Mouse (Mus musculus): ENCODE data around the gene Glrx. TPM values are rescaled to one million over a fixed set of nuclear protein-coding genes. Genes with fewer than 3 reads are reported as not detected.
A peak's percentile ranks its signal among the peaks of the same experiment; 100 is the strongest.
"Not testable (repeated sequence)": the region's sequence is repeated elsewhere in the genome, so short reads cannot be mapped to it uniquely, and the experiment has no call there.

Glrx gene
- 10 to 100 TPM; 27.5 to 32.2 TPM for total RNA-seq (2021)
- long read RNA-seq, experiment 1, transcript Glrx-201 (3 exons, 1,345 nt) = major isoform, 75 of 85 reads
- long read RNA-seq, experiment 1, partial matches to known transcripts = 0 of 85 reads
- long read RNA-seq, experiment 1, other reads (novel, unspliced or antisense) = 10 of 85 reads
- long read RNA-seq, experiment 2, transcript Glrx-201 (3 exons, 1,345 nt) = major isoform, 33 of 35 reads
- long read RNA-seq, experiment 2, partial matches to known transcripts = 0 of 35 reads
- long read RNA-seq, experiment 2, other reads (novel, unspliced or antisense) = 2 of 35 reads

- peak; percentile 87 for DNase-seq
Measured at GRCm38 (mm10) chr13:75839719-75840481, at the start of gene Glrx. TSS of gene Glrx (plus strand) at chr13:75839868.

DNA sequence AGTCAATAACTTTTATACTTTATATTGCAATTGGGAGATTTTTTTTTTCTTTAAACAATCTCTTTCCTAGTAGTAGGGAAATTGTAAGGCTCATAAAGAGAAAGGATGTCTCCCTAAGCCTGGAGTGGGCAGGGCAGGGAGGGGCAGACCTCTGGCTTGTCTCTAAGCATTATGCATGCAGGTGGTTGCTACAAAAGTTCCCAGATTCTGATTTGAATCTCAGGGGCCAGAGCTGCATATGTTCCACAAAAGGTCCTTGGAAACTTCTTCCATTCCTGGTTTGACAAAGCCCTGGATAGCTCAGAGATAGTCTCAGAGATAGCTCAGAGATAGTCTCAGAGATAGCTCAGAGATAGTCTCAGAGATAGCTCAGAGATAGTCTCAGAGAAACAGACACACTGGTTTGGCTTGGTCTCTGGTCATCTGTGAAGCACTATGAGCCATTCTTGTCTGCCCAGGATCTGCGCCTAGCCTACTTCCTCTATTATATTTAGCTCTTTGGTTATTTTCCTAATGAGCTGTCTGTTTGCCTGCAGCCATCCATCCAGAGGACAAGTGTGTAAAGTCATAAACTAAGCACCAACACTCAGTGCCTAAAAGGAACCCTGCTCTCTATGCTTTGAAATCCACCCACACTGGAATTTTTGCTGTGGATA lies 49.0 kb upstream of the Glrx start:
- DNase-seq = no peak

DNA sequence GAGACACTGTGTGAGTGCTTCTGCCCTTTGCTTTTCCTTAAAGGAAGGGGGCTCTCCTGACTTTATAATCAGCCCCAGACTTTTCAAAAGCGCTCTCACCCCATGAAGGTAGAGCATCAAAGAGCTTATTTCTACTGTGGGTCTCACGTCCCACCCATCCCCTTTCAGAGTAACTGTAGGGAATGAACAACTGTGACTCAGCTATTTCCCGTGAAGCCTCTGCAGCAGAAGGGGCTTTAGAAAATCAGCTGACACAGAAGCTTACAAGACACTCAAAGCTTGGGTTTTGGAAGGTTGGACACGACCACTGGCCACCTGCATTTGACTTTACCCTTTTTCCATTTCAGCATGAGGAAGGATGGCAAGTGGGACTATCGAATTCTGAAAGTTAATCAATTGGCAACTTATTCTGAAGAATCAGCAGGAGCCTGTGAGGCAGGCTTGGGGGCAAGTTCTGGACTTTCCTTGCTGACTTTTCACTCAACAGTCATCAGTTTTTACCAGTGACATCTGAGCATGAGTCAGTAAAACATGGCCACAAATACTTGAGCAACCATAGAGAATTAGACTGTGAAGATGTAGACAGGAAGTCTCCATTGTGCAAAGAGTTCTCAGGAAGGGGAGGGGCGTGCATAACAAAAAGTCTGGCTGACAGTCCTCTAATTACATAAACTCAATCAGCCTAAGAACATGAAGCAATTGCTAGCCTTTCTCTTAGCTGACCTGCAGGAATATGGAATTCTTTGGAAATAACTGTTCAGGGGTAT lies 45.6 kb upstream of the Glrx start:
- DNase-seq = no peak

- peak; percentile 95 for DNase-seq
Measured at GRCm38 (mm10) chr13:75797369-75798141, 42.1 kb upstream of the Glrx start.

GRCm38 (mm10) chr13:75798413-75799302 lies 41.0 kb upstream of the Glrx start:
- peak; percentile 52 for DNase-seq

DNA sequence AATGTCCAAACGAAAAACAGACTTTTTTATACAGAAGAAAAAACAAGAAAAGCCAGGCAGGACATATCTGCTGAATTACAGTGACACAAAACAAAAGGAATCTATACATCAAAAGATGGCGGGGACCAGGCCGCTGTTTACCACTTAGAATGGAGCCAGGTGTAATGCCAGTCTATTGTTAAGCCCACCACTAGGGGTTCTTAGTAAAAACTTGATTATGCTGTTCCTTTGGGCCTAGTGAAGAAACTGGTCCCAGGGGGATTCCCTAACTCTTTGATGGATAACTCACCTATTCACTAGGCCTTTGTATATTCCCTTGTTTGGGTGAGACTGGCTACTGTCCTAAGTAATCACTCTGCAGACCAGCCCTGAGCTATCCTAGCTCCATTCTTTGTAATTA lies 40.2 kb upstream of the Glrx start:
- no peak for DNase-seq

DNA sequence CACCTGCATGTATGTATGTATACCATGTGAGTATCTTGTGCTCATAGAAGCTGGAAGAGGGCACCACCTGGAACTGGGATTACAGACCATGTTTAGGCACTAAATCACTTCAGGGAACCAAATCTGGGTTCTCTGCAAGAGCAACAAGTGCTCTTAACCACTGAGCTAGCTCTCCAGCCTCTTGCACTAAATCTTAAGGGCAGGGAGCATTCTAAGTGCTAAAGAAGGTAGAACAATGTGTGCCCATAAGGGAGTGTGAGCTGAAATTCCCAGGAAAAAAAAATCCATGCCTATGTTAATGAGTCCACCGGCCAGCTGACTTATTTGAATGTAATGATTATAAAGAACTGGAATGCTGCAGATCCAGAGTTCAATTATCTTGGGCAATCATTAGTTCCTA lies 31.7 kb upstream of the Glrx start:
- no peak for DNase-seq

DNA sequence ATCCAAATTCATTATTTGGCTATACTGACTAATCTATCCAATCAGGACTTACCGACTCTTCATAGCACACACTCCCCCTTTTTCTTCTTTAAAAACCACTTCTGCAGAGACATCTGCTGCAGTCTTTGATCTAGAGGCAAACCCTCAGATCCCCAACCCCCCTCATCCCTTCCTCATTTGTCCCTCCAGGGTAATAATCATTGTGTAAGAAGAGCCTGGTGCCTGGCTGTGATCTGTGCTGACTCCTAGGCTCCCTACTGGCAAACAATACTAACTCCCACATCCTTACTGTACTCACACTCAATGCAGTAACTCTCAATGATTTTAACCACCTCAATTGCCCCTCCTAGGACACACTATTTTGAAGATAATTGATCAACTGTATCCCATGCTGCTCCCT lies 29.7 kb upstream of the Glrx start:
- DNase-seq = no peak

GRCm38 (mm10) chr13:75817183-75817582 lies 22.5 kb upstream of the Glrx start:
- DNase-seq = no peak

DNA sequence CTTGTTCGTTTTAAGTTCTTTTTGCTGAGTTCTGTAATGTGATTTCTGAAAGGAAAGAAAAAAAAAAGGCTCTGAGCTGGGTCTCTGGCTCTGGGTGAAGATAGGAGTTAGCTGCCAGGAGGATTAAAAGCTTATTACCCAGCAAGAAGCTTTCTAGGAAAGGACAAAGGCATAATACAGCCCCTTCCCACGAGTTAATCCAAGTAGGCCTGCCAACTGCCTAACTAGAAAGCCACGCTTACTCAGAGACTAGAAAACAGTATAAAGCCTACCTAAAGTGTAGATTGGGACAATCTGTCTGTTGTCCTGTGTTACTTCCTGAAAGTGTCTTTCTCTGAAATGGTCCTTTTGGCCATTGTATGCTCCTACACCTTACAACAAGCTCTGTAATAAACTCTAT lies 21.2 kb upstream of the Glrx start:
- DNase-seq = no peak

- no peak for DNase-seq
Measured at GRCm38 (mm10) chr13:75818945-75819706, 20.5 kb upstream of the Glrx start.

GRCm38 (mm10) chr13:75819898-75820297 lies 19.8 kb upstream of the Glrx start:
- DNase-seq = no peak

DNA sequence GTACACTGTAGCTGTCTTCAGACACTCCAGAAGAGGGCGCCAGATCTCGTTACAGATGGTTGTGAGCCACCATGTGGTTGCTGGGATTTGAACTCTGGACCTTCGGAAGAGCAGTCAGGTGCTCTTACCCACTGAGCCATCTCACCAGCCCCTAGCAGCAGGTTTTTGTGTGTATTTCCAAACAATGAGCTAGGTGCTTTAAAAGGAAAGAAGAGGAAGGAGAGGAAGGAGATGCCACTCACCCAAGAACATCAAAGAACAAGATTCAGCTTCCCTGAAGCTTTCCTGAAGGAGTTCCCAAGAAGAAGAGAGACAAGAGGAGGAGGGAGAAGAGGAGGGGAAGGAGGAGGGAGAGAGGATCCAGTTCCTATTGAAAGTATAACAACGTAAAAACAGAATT lies 17.3 kb upstream of the Glrx start:
- not testable (repeated sequence) for DNase-seq

DNA sequence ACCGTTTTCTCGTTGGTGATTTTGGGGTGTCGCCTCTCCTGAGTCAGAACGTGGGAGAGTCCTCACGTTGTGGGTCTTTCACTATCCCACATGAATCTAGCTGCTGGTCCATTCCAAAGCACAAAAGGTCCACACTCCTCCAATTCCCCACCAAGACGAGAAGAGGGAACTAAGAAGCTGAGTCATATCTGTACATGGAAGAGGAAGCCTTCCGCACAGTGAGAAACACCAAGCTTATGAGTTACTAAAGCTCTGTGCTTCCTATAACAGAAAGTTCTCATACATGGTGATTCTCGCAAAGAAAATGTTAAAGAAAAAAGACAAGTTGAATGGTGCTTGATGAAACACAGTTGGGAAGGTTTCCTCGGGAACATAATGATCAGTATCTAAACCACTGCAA lies 16.5 kb upstream of the Glrx start:
- no peak for DNase-seq

DNA sequence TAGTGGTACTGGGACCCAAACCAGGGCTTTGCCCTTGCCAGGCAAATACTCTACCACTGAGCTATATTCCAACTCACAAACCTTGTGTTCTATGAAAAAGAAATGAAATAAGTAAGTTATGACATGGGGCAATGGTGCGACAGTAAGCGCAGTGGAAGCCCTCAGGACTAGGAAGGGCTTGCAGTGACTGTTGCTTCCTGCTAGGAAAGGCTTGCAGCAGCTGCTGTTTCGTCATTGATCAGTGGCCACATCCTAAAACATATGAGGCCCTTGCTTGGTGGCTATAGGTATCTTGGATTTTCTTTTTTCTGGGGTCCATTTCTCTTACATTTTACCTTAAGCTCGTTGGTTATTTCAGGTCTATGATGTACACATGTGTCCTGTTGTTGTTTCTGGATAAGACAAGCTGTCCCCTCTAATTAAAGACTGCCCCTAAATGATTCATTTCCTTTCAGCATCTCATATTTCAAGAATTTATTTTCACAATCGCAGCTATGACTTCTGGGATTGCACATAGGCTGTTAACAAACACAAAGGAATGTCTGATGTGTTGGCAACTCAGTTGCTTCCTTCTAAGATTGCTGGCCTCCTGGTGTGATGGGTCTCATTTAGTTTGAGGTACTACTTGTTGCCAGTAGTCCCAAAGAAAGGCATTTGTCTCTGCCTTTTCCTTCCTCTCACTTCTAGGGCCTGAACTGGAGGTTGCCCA lies 14.9 kb upstream of the Glrx start:
- DNase-seq = no peak

DNA sequence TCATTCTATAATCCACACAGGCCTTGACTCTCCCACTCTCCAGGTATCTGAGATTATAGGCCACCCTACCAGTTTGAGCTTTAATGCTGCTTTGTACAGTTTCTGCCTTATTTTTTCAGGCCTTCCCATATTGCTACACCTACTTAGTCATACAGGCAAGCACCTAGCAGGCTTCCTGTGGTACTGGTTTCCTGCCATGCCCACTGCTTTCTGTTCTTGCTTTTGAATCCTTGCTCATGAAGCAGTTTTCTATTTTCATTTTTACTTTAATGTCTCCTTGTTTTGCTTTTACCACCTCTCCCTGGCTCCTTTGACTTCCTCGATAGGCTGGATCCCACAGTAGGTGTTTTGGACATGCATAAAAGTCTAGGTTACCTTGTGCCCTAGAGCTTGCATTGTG lies 14.3 kb upstream of the Glrx start:
- no peak for DNase-seq

GRCm38 (mm10) chr13:75830708-75831107 lies 9.0 kb upstream of the Glrx start:
- DNase-seq = no peak

DNA sequence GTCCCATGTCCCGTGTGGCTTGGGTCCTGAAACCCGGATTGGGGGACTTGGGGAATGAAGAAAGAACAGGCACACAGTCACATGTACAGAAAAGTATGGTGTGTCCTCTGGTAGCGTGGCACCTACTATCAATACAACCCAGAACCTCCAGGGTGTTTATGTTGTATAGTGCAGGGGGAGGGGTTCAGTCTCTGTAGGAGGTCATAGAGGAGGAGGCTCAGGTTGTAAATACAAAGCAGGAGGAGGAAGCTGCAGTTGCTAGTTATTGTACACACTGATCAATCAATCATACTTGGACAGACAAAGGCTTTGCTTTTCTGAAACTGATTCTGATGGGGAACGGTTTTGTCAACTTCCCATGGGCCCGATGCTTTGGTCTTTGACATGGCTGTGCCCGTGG lies 8.0 kb upstream of the Glrx start:
- no peak for DNase-seq

DNA sequence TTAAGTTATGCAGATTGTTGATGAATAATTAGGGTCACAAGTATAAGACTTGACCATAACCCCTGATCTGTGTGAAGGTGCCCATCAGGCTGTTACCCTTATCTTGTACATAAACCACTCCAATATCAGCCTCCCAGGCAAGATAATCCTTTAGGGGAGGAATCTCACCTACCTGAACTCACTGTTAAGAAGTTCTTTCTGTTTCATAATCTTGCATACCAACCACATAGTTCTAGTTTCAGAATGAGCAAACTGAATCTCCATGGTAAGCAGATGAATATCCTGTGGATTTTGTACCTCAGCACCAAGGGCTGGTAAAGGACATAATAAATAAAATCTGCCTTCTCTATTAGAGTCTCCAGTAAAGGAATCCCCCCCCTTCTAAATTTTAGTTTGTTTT lies 7.0 kb upstream of the Glrx start:
- DNase-seq = no peak

All from adrenal gland, postnatal 10 days (tissue).